Mouse (Mus musculus): ENCODE data around the gene Vasn. TPM values are rescaled to one million over a fixed set of nuclear protein-coding genes. Genes with fewer than 3 reads are reported as not detected.
"Not testable (repeated sequence)": the region's sequence is repeated elsewhere in the genome, so short reads cannot be mapped to it uniquely, and the experiment has no call there.

Vasn gene
- polyA plus RNA-seq, 1 experiment from 2014 or later: 3.6 TPM

- 0 out of 2 replicates have a peak, but pooled peaks cover 10% of the 10 kb centered on the region for H3K36me3 ChIP-seq
- H3K27ac ChIP-seq (replicated peaks): peak overlapping the region; percentile 48
- WGBS: 20% methylated on average over 11 of the region's 11 CpGs
- peaks cover 9% of the 10 kb centered on the region for H3K4me1 ChIP-seq
- H3K27me3 ChIP-seq: no peaks in the 10 kb centered on the region
- ATAC-seq (replicated peaks): no peak; the same call in 1 of the 2 replicates
- H3K9ac ChIP-seq (replicated peaks): no peak overlapping the region
- H3K9me3 ChIP-seq: no peaks in the 10 kb centered on the region
- no peak overlapping the region for H3K4me2 ChIP-seq (replicated peaks)
- H3K4me3 ChIP-seq: no peak overlapping the region
These were observed 19.1 kb downstream of the Vasn start for GRCm38 (mm10) chr16:4658781-4659245.

DNA sequence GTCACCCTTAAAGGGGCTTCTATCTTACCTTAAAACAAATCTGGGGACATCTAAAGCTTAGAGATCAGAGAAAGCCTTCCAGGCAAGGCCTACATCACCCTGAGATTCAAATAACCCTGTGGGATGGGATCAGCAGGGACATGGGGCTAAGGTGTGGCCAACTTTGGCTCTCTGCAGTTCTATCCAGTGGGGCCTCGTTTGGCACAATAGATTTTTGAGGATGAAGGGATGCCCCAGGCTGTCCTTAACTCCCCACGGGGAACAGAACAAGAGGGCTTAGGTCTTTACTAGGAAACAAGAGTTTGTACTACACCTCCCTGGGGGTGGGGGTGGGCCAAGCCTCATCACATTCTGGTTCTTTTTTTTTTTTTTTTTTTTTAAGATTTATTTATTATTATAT is 19.6 kb downstream of the Vasn start:
- no peak overlapping the region for H3K9ac ChIP-seq (replicated peaks)
- no peak overlapping the region for H3K4me2 ChIP-seq (replicated peaks)
- H3K9me3 ChIP-seq: no peaks in the 10 kb centered on the region
- H3K4me1 ChIP-seq: peaks cover 9% of the 10 kb centered on the region
- H3K4me3 ChIP-seq: no peak overlapping the region
- no peak overlapping the region for H3K27ac ChIP-seq (replicated peaks)
- 0 out of 2 replicates have a peak, but pooled peaks cover 10% of the 10 kb centered on the region for H3K36me3 ChIP-seq
- no peaks in the 10 kb centered on the region for H3K27me3 ChIP-seq
- no peak for ATAC-seq (replicated peaks)
- WGBS: 11% methylated on average over 2 of the region's 2 CpGs

- Histone ChIP-seq H3K27ac (replicated peaks) (no peak overlapping the region), H3K36me3 (peaks cover 11% of the 10 kb centered on the region), H3K4me1 (peaks cover 9% of the 10 kb centered on the region), H3K27me3 (no peaks in the 10 kb centered on the region), H3K4me3 (no peak overlapping the region), H3K9me3 (no peaks in the 10 kb centered on the region), H3K9ac (replicated peaks) (no peak overlapping the region), H3K4me2 (replicated peaks) (no peak overlapping the region)
- ATAC-seq (replicated peaks): no peak
- 84% methylated on average over 2 of the region's 2 CpGs for WGBS
These were observed 21.9 kb downstream of the Vasn start for GRCm38 (mm10) chr16:4661605-4662004.

GRCm38 (mm10) chr16:4663806-4664205 is 24.1 kb downstream of the Vasn start:
- Histone ChIP-seq H3K4me2 (replicated peaks) (no peak overlapping the region), H3K9me3 (no peaks in the 10 kb centered on the region), H3K27me3 (no peaks in the 10 kb centered on the region), H3K27ac (replicated peaks) (no peak overlapping the region), H3K9ac (replicated peaks) (no peak overlapping the region), H3K36me3 (peaks cover 18% of the 10 kb centered on the region), H3K4me3 (no peak overlapping the region), H3K4me1 (peaks cover 6% of the 10 kb centered on the region)
- WGBS: 82% methylated on average over 2 of the region's 2 CpGs
- no peak for ATAC-seq (replicated peaks)

GRCm38 (mm10) chr16:4665726-4666125 is 26.0 kb downstream of the Vasn start:
- no peak overlapping the region for H3K4me2 ChIP-seq (replicated peaks)
- ATAC-seq (replicated peaks): no peak
- H3K9me3 ChIP-seq: no peaks in the 10 kb centered on the region
- peaks cover 22% of the 10 kb centered on the region for H3K36me3 ChIP-seq
- no peak overlapping the region for H3K4me3 ChIP-seq
- WGBS: 86% methylated on average over 2 of the region's 2 CpGs
- H3K27me3 ChIP-seq: no peaks in the 10 kb centered on the region
- H3K27ac ChIP-seq (replicated peaks): no peak overlapping the region
- H3K4me1 ChIP-seq: no peaks in the 10 kb centered on the region
- H3K9ac ChIP-seq (replicated peaks): no peak overlapping the region

- Histone ChIP-seq H3K27ac (replicated peaks) (no peak overlapping the region), H3K4me3 (no peak overlapping the region)
- peak; percentile 87 for ATAC-seq (replicated peaks)
These were observed 27.6 kb downstream of the Vasn start for GRCm38 (mm10) chr16:4667190-4667808.

DNA sequence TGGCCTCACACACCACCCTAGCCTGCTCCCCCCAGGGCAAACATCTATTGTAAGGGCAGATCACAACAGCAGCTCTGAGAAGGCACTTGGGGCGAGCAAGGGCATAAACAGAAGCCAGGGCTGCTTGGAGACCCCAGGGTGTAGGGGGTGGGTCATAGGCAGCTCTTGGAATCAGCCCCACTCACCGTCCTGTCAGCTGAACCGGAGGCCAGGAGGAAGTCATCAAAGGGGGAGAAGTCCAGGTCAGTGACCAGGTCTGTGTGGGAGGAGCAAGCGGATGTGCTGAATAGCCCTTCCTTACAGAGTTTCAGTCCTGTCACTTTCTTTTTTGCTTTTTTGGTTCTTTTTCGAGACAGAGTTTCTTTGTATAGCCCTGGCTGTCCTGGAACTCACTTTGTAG is 30.6 kb downstream of the Vasn start:
- no peak for ATAC-seq (replicated peaks)
- no peaks in the 10 kb centered on the region for H3K4me1 ChIP-seq
- no peaks in the 10 kb centered on the region for H3K9me3 ChIP-seq
- H3K27me3 ChIP-seq: no peaks in the 10 kb centered on the region
- 73% methylated on average over 5 of the region's 5 CpGs for WGBS
- peaks cover 24% of the 10 kb centered on the region for H3K36me3 ChIP-seq
- no peak overlapping the region for H3K4me3 ChIP-seq
- H3K4me2 ChIP-seq (replicated peaks): no peak overlapping the region
- no peak overlapping the region for H3K27ac ChIP-seq (replicated peaks)
- H3K9ac ChIP-seq (replicated peaks): no peak overlapping the region

More at GRCm38 (mm10) chr16:4667190-4667808, 27.6 kb downstream of the Vasn start:
- WGBS: 27% methylated on average over 3 of the region's 3 CpGs
- Histone ChIP-seq H3K4me2 (replicated peaks) (no peak overlapping the region), H3K27me3 (no peaks in the 10 kb centered on the region), H3K36me3 (peaks cover 13% of the 10 kb centered on the region), H3K4me1 (no peaks in the 10 kb centered on the region), H3K9ac (replicated peaks) (no peak overlapping the region), H3K9me3 (no peaks in the 10 kb centered on the region)

DNA sequence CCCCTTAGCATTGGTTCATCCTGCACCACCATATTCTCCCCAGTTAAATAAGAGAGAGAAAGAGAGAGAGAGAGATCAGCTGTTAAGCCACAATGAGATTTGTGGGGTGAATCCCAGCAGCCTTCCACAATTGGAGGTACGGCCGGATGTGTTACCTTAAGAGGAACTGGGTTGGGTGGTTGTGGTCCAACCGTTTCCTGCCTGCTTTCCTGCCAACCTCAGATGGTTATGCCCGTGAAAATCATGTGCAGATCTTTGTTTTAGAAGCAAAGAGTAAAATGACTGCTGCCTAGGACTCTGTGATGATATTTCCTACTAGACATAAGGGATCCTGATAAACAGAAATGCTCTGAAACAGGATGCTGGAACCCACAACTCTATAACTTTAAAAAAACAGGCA is 34.4 kb downstream of the Vasn start:
- H3K9me3 ChIP-seq: no peaks in the 10 kb centered on the region
- H3K27me3 ChIP-seq: no peaks in the 10 kb centered on the region
- WGBS: 91% methylated on average over 4 of the region's 4 CpGs
- H3K4me2 ChIP-seq (replicated peaks): no peak overlapping the region
- no peak overlapping the region for H3K4me3 ChIP-seq
- ATAC-seq (replicated peaks): no peak
- H3K9ac ChIP-seq (replicated peaks): no peak overlapping the region
- peaks cover 8% of the 10 kb centered on the region for H3K4me1 ChIP-seq
- peaks cover 20% of the 10 kb centered on the region; the same call in 1 of the 2 replicates for H3K36me3 ChIP-seq
- H3K27ac ChIP-seq (replicated peaks): no peak overlapping the region

DNA sequence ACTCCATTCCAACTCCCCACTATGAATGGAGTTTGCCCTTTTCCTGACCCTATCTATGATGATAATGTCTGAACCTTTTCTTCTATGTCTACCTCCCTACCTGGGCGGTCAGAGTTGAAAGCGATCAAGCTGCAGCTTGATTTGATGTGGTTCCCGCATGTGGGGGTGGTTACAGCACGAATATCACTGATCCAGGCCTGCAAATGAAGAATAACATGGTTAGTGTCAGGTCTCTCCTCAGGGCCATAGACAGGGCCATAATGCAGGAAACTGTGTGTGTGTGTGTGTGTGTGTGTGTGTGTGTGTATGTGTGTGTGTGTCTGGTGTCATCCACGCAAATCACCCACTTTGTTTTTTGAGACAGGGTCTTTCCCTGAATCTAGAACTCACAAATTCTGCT is 37.1 kb downstream of the Vasn start:
- peaks cover 9% of the 10 kb centered on the region for H3K4me1 ChIP-seq

GRCm38 (mm10) chr16:4678080-4678479 is 38.3 kb downstream of the Vasn start:
- H3K9me3 ChIP-seq: no peaks in the 10 kb centered on the region
- ATAC-seq (replicated peaks): no peak
- no peak overlapping the region for H3K4me2 ChIP-seq (replicated peaks)
- H3K27me3 ChIP-seq: no peaks in the 10 kb centered on the region
- H3K36me3 ChIP-seq: peaks cover 20% of the 10 kb centered on the region; the same call in 1 of the 2 replicates
- 85% methylated on average over 5 of the region's 5 CpGs for WGBS
- 0 out of 2 replicates have a peak overlapping the region, but pooled peaks have one; percentile 56 for H3K4me3 ChIP-seq
- no peak overlapping the region for H3K27ac ChIP-seq (replicated peaks)
- peaks cover 13% of the 10 kb centered on the region for H3K4me1 ChIP-seq
- no peak overlapping the region for H3K9ac ChIP-seq (replicated peaks)

More for the DNA sequence above, 37.1 kb downstream of the Vasn start:
- Histone ChIP-seq H3K36me3 (peaks cover 20% of the 10 kb centered on the region; the same call in 1 of the 2 replicates), H3K4me3 (no peak overlapping the region), H3K9ac (replicated peaks) (no peak overlapping the region), H3K27ac (replicated peaks) (no peak overlapping the region), H3K27me3 (no peaks in the 10 kb centered on the region), H3K4me2 (replicated peaks) (no peak overlapping the region), H3K9me3 (no peaks in the 10 kb centered on the region)
- 93% methylated on average over 5 of the region's 5 CpGs for WGBS
- no peak for ATAC-seq (replicated peaks)

- under 1% methylated on average over 47 of the region's 47 CpGs for WGBS
- Histone ChIP-seq H3K9me3 (no peaks in the 10 kb centered on the region), H3K4me1 (peaks cover 18% of the 10 kb centered on the region), H3K4me2 (replicated peaks) (peak within 1 kb of the TSS; percentile 74), H3K36me3 (peaks cover 16% of the 10 kb centered on the region; the same call in 1 of the 2 replicates), H3K9ac (replicated peaks) (peak within 1 kb of the TSS; percentile 57), H3K4me3 (peak within 1 kb of the TSS; percentile 56), H3K27ac (replicated peaks) (peak within 1 kb of the TSS; percentile 16; the same call in 1 of the 2 replicates), H3K27me3 (no peaks in the 10 kb centered on the region)
- ATAC-seq (replicated peaks): peak; percentile 90
These were observed 39.6 kb downstream of the Vasn start, which contains the start of gene Coro7 for GRCm38 (mm10) chr16:4679121-4680018. Coro7 (minus strand) TSS chr16:4679777.

GRCm38 (mm10) chr16:4680922-4681455 is 41.2 kb downstream of the Vasn start:
- peaks cover 31% of the 10 kb centered on the region for H3K4me1 ChIP-seq
- not testable (repeated sequence) for H3K4me3 ChIP-seq; H3K9ac ChIP-seq (replicated peaks); H3K9me3 ChIP-seq; H3K27me3 ChIP-seq; H3K4me2 ChIP-seq (replicated peaks); H3K27ac ChIP-seq (replicated peaks); H3K36me3 ChIP-seq; ATAC-seq (replicated peaks)
- WGBS: 80% methylated on average over 3 of the region's 3 CpGs

Measured in forebrain, embryonic 15.5 days (tissue).